Mouse (Mus musculus): ENCODE measurements at regions not wholly inside any gene's neighbourhood (a gene's known extent, or its start where the extent isn't known, plus 50 kb on each side); places are given as distances from the start of the nearest gene placed in this dataset.

DNA sequence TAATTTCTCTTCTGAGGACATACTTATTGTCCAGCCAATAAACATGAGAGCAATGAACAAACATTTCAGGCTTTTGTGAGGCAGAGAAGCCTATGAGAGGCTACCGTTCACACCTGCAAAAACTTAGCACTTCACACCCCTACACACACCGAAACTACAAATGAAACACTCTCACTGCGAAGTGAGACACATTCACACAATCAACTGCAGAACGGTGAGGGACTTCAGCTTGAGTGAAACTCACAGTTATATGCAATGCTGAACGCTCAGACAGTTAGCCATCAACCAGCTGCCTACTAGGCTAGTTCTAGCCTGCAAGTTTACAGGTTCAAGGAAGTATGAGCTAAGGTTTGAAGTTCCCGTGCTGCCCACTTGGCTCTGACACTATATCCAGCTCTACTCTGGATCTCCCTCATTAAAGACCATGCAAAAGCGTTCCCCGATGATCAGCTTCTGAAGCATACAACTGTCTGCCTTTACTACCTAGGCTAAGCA is 75.4 kb upstream of the Rasgrp1 start:
- TF ChIP-seq CTCF (IDR thresholded peaks at IDR 0.05; ENCODE audit: extremely low read depth, insufficient read depth, insufficient read length, insufficient replicate concordance) (no peak), POLR2A (IDR thresholded peaks at IDR 0.05; ENCODE audit: low read depth, low read length) (no peak)

All from spleen, adult 2 months (tissue).